Comparison of ENCODE assay signal across 8 mouse cellular contexts in the genomic region with DNA sequence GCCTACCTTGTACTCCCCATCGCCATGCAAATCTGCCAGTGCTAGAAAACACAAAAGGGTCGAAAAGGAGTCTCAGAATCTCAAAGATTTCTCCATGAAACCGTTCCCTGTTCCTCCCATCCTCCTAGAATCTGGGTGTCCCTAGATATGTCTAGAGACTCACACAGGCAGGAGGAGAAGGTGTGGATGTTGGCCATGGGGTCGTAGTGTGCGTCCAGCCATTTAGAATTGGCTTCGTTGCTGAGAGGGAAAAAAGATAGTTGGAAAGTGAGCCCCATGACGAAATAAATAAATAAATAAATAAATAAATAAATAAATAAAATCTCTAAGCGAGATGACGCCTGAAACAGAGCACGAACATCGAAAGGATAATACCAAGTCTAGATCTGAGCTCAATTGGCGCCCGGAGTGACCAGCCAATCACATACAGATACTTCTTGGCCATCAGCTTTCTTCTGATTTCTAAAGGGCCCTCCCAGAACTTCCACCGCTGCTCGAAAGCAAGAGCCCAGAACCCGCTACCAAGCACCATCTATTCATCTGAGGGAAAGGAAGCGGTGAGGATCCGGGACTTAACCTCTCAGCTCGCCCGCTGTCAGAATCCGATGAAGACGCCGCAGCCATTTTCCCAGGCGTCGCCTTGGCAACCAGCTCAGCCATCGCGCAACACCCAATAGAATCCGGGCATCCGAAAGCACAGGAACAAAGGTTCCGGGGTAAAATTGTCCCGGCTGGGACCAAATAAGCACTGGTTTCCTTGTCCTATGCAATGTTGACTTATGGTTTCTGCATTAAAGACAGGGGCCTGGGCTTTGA. TPM values are rescaled to one million over a fixed set of nuclear protein-coding genes. Genes with fewer than 3 reads are reported as not detected.
DNase-seq lines count a peak whose midpoint lies in the region; ATAC-seq lines count a peak whose summit lies in the region.

TSS of gene Bbs1 (minus strand) at position 650 of the 816 bp plus-strand sequence.

- H3K4me2 ChIP-seq in heart, embryonic 14.5 days (ENCODE audit: low read length), result peak within 1 kb of the TSS; percentile 84
- H3K4me2 ChIP-seq in liver, embryonic 12.5 days, result peak within 1 kb of the TSS; percentile 68

- 0 out of 4 replicates have a peak, but pooled peaks cover 0 to 2% of the 10 kb centered on the region in 2 experiments for H3K4me1 ChIP-seq in heart, embryonic 14.5 days (ENCODE audit: control insufficient read depth in 2 of 2, insufficient read depth in 2 of 2, low read length in 2 of 2)
- peaks cover 10% of the 10 kb centered on the region for H3K4me1 ChIP-seq in liver, embryonic 12.5 days

- H3K4me3 ChIP-seq in heart, embryonic 14.5 days (ENCODE audit: control insufficient read depth in 1 of 2, insufficient read depth in 1 of 2, low read depth in 1 of 2, low read length in 2 of 2), result peak within 1 kb of the TSS; percentile 67 to 89
- peak within 1 kb of the TSS; percentile 65 for H3K4me3 ChIP-seq in liver, embryonic 12.5 days

- DNase-seq in c-Kit-negative CD71-positive TER-119-positive erythroid progenitor cells, embryonic 14.5 days (ENCODE audit: low read depth, low spot score), result peak; percentile 72
- peak; percentile 36 for DNase-seq in fibroblast of lung, adult 2 months (ENCODE audit: low read depth)
- DNase-seq in kidney, postnatal 10 days, result peak; percentile 88
- DNase-seq in naive thymus-derived CD4-positive, alpha-beta T cell, adult 2 months (ENCODE audit: low read depth), result peak; percentile 88
- peak; percentile 80 for DNase-seq in splenic B cell, adult 2 months (ENCODE audit: low read depth, low spot score)

- H3K9me3 ChIP-seq in heart, embryonic 14.5 days (ENCODE audit: control insufficient read depth, low read length), result no peaks in the 10 kb centered on the region
- no peaks in the 10 kb centered on the region for H3K9me3 ChIP-seq in liver, embryonic 12.5 days (replicated peaks)

- peak within 1 kb of the TSS; percentile 70 for H3K9ac ChIP-seq in heart, embryonic 14.5 days (ENCODE audit: low read length)
- H3K9ac ChIP-seq in liver, embryonic 12.5 days, result peak within 1 kb of the TSS; percentile 44; the same call in 1 of the 2 replicates

- WGBS in heart, embryonic 14.5 days, result 9% methylated on average over 31 of the region's 31 CpGs
- WGBS in liver, embryonic 12.5 days (ENCODE audit: insufficient replicate concordance), result 8% methylated on average over 31 of the region's 31 CpGs

- H3K27ac ChIP-seq in heart, embryonic 14.5 days (replicated peaks in 1 of 2; ENCODE audit: control insufficient read depth in 1 of 2, insufficient read depth in 1 of 2, low read depth in 2 of 2, low read length in 2 of 2), result no peak within 1 kb of the TSS
- H3K27ac ChIP-seq in liver, embryonic 12.5 days, result no peak within 1 kb of the TSS

- no peaks in the 10 kb centered on the region for H3K27me3 ChIP-seq in heart, embryonic 14.5 days (ENCODE audit: control insufficient read depth, insufficient read depth, low read length)
- H3K27me3 ChIP-seq in liver, embryonic 12.5 days (replicated peaks), result no peaks in the 10 kb centered on the region
- H3K27me3 ChIP-seq in splenic B cell, adult 2 months (ENCODE audit: control insufficient read depth, insufficient read depth, low read length, poor library complexity, severe bottlenecking), result no peaks in the 10 kb centered on the region

- ATAC-seq in CD4-positive, CD25-positive, alpha-beta regulatory T cell, adult 4 months, result peak; percentile 97
- ATAC-seq in heart, embryonic 14.5 days (ENCODE audit: insufficient number of reproducible peaks, insufficient read depth, low FRiP score, low read depth), result no peak
- peak; percentile 31; the same call in 1 of the 2 replicates for ATAC-seq in liver, embryonic 12.5 days

- peaks cover 39% of the 10 kb centered on the region for H3K36me3 ChIP-seq in heart, embryonic 14.5 days (ENCODE audit: control insufficient read depth, insufficient read depth, low read length)
- peaks cover 43% of the 10 kb centered on the region for H3K36me3 ChIP-seq in liver, embryonic 12.5 days
- peaks cover 3% of the 10 kb centered on the region for H3K36me3 ChIP-seq in splenic B cell, adult 2 months (ENCODE audit: control insufficient read depth, insufficient read depth, low read length, poor library complexity, severe bottlenecking)

RNA-seq across cellular contexts. Expression of gene Bbs1, which starts in this region (rescaled TPM):
- polyA plus RNA-seq in CD4-positive, CD25-positive, alpha-beta regulatory T cell, adult 4 months (2017; shearing (Covaris generic)), result 1 to 10 TPM in 1 of 2 experiments, under 1 TPM in 1; 0.38 to 1.7 TPM
- polyA plus RNA-seq in heart, embryonic 14.5 days (2014; fragmentation: Nextera tagmentation; extraction: Ambion mirVana), result 1.5 and 2.4 TPM in 2 replicates
- polyA plus RNA-seq in liver, embryonic 12.5 days (2016; fragmentation: Nextera tagmentation; extraction: Ambion mirVana), result 1.6 and 1.8 TPM in 2 replicates

Comparison
In these comparisons a context has a peak if more than half of its experiments do, and no peak if none do; other contexts are left out.
1. DNase-seq: peak in every context shown above with its lines; median percentile 88 in kidney, postnatal 10 days; 88 in naive thymus-derived CD4-positive, alpha-beta T cell, adult 2 months; 80 in splenic B cell, adult 2 months; 72 in c-Kit-negative CD71-positive TER-119-positive erythroid progenitor cells, embryonic 14.5 days; 36 in fibroblast of lung, adult 2 months.